Mouse (Mus musculus) stomach, postnatal 0 days (tissue): ENCODE measurements around the gene Pum1.

Experiments used
- CTCF ChIP-seq: IDR thresholded peaks from 2 replicates; pipeline ENCODE4 v1.5.1; 2016; ENCODE audit warnings: antibody characterized with exemption, low read depth, mild to moderate bottlenecking, moderate library complexity
- EP300 ChIP-seq: optimal IDR thresholded peaks from 2 replicates; pipeline ENCODE3; 2016; ENCODE audit warnings: antibody characterized with exemption

- TF ChIP-seq EP300 (no peak), CTCF (no peak)
These were observed 86.4 kb downstream of the Pum1 start for GRCm38 (mm10) chr4:130749566-130749965.
